Mouse (Mus musculus) gastrocnemius, postnatal 4 days (tissue): ENCODE results near the gene Id1. TPM values are rescaled to one million over a fixed set of nuclear protein-coding genes. Genes with fewer than 3 reads are reported as not detected.
A peak's percentile ranks its signal among the peaks of the same experiment; 100 is the strongest.

Experiments
- DNase-seq, 2 experiments: peaks; one replicate each; pipeline ENCODE4 v3.0.0; 2021 to 2022; ENCODE audit warnings: low spot score in 2 of 2, mixed read lengths in 2 of 2
- total RNA-seq, 2 experiments: library from RNA; stranded (reverse); gene quantifications; 2 replicates each; pipeline ENCODE4 v1.2.3; 2021

Id1 gene
- total RNA-seq, 2 experiments from 2014 or later = 27.7 to 29.4 TPM

DNA sequence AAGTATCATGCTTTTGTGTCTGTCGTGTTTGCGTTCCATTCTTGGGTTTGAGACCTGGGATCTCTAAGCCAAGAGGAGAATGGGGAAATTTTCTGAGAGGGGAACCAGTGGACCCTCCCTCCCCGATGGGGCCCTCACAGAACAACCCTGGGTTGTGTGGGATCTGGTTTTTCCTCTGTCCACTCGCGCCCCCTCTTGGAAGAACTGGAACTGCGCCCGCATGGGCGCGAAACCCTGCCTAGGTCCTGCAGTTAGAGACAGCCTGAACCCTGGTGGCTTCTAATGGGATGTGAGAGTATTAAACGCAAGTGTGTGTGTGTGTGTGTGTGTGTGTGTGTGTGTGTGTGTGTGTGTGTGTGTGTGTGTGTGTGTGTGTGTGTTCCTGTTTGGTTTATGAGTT is 6.4 kb downstream of the Id1 start:
- DNase-seq = peak; percentile 61 to 78

DNA sequence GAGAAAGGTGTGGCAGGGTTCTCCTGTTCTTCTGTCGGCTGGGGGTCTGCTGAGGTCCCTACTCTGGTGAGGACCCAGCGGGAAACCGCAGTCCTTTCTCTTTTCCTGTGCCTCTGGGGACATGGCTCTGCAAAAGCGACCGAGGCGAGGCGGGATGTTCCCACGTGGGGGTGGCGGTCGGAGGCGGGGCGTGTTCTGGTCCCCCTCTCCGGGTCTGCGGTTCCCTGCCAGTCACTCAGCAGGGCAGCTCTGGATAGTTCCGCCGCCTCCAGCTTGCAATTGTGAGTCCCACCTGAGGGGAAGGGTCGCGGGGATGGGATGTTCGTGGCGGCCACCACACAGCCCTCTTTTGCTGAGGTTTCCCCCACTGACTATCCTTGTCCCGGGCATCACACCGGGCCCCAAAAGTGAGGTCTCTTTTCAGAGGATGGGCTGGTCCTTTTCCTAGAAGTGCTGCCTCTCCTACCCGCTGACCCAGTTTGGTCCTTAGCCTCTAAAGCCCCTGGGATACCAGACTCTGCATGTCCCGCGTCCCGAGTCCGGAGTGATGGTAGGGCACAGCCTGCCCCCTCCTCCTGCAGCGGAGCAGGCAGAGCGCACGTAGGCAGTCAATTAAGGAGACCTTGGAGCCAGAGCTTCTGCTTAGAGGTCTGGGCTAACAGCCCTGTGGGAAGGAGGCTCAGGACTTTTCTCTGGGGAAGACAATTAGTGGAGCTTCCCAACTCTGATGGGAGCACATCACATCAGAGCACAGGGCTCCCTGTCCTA is 18.1 kb downstream of the Id1 start, which contains the start of gene Cox4i2:
TSS of gene Cox4i2 (plus strand) at position 230 of the 768 bp plus-strand sequence.
- DNase-seq = no peak

DNA sequence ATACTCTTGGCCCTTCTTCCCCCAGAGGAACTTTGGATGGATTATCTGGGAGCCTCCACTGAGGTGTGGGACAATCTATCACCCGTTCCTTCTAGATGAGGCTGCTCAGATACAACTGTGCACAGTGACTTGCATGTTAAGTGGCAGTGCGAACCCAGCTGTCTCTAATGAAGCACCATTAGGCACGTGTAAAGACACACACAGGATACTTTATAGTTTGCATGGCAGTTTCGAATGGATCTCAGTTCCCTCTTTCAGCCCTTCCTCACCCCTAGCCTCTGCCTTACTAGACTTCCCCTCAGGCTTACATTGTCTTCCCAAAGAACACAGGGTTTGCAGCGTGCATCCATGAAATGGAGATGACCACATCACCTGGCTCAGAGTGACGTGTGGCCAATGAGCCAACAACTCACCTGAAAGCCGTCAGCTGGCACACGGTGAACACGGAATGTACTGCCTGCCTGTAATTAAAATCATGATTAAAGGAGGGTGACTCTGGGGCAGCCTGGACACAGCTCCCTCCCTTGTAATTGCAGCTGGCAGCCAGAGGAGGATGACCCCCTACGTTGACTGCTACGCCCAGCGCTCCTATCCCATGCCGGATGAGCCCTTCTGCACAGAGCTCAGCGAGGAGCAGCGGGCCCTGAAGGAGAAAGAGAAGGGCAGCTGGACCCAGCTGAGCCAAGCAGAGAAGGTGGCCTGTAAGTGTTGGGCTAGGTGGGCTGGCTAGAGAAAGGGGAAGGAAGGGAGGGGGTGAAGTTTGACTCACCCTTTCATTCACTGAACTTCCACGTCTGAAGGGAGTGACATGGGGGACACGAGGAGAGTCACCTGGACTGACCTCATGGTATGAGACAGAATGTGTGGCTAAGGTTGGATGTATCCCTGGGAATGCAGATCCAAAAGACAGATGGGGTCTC is 20.7 kb downstream of the Id1 start:
- DNase-seq = no peak

DNA sequence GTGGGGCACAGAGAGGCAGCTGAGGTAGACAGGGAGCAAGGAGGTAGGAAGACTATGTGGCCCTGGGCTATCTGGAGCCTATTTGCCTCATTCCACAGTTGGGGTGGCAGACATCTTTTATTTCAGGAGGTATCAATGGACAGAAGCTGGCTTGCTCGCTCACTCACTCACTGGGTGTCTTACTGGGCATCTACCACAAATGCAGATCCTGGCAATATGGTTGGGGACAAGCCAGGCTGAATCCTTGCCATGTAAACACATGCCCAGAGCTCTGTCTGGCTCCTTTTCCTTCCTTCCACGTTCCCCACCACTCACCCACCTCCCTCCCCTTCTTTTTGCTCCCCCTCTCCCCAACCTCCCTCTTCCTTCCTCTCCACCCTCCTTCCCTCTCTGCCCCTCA is 21.4 kb downstream of the Id1 start:
- DNase-seq = no peak

DNA sequence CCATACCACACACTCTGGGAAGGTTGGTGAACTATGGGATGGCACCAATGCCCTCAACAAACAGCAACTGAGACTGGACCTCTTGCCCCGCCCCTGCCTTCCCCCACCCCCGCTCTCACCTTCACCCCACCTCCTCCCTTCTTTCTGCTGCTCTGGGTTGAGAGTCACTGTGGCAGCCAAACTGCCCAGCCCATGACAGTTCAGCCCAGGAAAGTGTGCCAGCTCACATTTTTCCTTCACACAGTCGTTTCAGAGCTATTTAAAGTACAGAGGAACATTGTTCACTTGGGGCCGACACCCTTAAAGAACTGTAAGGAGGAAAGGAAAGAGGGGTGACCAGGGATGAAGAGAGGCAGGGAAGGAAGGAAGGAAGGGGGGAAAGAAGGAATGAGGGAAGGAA is 22.3 kb downstream of the Id1 start:
- DNase-seq = no peak

DNA sequence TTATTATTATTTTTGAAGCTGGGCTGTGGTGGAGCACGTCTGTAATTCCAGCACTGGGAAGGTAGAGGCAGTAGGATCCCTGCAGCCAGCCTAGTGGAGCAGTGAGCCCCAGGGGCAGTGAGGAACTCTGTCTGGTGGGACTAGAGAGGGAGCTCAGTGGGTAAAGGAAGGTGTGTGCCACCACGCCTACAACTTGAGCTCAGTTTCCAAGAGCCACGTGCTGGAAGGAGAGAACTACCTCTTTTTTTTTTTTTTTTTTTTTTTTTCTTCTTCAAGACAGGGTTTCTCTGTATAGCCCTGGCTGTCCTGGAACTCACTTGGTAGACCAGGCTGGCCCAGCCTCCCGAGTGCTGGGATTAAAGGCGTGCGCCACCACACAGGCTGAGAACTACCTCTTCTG is 27.3 kb downstream of the Id1 start:
- no peak for DNase-seq

DNA sequence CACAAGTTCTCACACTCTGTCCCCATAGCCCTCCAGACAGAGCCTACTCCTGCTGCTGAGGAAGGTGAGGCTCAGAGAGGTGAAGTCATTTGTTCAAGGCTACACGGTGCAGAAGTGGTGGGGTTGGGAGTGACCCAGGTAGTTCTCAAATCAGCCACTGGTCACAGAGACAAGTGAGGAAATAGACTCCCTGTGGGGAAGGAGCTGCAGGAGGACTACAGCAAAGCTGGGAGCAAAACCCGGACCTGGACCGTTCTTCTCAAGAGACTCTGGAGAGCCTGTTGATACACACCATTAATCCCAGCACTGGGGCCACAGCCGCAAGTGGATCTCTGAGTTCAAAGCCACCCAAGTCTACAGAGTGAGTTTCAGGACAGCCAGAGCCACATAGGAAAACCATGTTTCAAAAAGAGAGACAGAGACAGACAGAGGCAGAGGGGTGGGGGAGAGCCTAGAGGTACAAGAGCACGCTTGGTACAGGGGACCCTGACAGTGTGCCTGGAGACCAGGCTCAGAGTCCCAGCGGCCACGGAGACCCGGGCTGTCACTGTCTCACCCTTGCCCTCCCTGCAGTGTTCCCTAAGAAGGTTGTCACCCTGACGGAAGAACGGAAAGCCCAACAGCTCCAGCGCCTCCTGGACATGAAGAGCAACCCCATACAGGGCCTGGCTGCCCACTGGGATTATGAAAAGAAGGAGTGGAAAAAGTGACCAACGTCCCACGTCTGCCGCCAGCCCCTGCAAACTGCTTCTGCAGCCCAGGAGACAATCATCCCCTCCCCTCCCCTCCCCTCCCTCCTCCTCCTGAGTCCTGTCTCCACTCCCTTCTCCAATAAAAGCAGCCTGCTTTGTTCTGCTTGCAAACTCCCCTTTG is 28.4 kb downstream of the Id1 start:
- DNase-seq = peak in 1 of 2 experiments; percentile 32

DNA sequence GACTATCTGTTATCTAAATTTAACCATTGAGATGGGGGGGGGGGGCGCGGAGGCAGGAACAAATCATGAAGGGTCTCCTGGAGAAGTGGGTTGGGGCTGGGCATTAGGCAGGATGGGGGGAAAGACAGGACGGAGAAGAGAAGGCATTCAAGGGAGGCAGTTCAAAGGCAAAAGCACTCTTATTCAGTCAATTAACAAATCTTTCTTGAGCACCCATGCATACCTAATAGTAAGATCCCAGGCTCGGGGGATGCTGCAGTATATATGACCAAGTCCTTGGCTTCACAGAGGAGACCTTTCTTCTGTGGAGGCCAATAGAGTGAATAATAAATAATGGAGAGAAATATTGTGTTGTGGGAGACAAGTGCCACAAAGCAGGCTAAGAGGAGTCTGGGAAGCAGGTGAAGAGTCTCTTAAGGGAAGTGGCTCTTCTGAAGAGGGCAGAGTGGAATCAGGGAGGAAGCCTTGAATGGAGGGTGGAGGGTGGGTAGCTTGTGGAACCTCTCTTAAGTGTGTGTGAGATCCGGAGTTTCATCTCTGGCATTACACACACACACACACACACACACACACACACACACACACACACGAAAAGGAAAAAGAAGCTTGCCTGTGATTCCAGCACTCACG is 29.1 kb downstream of the Id1 start:
- no peak for DNase-seq

DNA sequence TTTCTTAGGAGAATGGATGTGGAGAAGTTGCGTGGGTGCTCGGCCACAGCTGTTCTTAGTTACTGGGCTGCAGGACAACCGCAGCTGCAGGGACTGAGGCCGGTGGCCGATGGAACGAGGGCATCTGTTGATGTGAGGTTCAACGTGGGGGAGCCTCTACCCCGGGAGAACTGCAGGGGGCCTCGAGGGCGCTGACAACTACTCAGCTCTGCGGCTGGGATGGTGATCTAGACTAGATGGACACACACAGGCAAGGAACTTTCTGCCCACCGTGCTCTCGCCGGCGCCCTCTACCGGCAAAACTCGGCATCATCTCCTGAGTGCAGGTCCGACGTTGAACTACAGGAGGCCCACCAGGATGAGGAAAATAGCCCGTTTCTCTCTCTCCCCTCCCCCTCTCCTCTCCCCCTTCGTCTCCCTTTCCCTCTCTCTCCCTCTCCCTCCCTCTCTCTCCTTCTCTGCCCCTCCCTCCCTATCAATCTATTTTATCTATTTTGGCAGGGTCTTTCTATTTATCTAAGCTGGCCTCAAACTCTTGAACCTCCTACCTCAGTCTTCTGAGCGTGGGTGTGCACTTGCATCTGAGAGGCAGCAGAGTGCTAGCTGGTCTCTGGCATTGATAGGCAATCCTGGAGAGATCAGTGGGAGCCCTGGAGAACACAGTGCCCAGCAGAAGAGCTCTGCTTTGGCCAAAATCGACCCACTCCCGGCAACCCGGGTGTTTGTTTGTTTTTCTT is 30.5 kb downstream of the Id1 start:
- DNase-seq = peak; percentile 89 to 91

DNA sequence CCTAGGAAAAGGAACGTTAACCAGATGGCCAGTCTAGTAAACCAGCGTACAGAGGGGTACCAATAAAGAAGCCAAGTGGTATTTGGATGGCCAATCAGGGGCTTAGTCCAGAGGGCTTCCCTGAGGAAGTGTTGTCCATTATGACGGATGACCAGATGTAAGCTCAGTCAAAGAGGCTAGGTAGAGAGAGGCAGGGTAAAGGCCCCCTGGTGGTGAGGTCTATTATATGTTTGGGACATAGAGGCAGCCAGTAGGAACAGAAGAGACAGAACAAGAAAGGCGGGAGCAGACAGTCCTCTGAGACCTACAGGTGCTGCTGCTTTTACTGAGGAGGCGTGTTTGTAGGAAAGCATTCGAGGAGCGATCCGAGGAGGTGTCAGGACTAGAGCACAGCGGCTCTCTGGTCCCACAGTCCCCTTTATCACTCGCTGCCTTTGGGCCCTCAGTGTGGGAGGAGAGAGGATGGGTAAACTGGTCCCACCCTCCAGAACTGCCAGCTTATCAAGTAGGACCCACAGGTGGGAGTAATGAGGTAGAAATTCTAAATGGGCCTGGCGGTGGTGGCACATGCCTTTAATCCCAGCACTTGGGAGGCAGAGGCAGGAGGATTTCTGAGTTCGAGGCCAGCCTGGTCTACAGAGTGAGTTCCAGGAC is 31.7 kb downstream of the Id1 start:
- peak in 1 of 2 experiments; percentile 58 for DNase-seq

DNA sequence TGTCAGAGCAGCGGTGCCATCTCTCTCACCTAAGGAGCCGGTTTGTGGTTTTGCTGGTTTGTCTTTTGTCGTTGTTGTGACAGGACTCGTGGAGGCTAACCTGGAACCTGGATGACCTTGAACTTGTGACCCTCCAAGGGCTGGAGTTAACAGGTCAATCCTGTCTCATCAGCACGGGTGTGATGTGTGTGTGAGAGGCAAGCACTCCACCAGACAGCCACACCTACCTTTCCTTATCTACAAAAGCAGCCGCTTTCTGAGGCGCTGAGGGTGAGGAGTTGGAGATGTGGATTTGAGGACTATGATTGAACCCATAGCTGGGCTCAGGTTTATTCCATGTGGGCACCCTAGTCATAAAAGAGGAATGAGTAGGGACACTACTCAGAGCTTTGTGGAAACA is 33.6 kb downstream of the Id1 start:
- DNase-seq = no peak

DNA sequence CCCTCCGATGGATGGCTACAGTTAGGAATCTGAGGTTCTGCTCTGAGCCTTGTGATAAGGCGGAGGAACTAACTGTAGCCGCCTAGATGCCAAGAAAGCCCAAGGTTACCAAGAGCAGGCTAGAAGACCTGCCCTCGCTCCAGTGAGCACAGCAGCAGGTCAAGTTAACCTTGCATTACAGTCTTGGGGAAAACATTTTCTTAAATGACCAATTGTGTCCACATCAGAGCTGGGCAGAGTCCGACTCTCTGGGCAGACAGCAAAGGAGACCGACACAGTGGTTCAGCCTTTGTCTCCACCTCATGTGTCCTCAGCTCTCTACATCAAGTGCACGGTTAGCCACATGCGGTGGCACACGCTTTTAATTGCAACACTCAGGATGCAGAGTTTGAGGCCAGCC is 35.5 kb downstream of the Id1 start:
- no peak for DNase-seq

DNA sequence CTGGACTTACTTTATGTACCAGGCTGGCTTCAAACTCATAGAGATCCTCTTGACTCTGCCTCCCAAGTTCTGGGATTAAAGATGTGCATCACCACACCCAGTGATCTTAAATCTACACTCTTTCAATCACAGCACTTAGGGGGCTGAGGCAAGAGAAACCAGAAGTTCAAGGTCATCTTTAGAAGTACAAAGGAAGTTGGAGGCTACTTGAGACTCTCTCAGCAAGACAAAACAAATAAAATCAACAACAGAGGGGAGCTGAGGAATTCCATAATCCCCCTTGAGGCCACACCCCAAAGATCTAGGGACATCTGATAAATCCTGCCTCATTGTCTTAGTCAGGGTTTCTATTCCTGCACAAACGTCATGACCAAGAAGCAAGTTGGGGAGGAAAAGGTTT is 36.2 kb downstream of the Id1 start:
- no peak for DNase-seq

DNA sequence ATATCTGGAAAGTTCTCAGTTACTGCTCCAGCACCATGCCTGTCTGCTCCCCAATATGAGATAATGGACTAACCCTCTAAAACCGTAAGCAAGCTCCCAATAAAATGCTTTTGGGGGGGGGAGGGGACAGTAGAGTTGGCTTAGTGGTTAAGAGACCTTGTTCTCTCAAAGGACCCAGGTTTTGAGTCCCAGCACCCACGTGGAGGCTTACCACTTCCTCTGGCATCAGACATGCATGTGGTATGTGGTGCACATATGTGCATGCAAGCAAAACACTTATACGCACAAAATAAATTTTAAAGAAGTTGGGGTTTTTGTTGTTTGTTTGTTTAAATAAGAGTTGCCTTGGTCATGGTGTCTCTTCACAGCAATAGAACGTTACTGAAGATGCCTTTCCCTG is 39.3 kb downstream of the Id1 start:
- DNase-seq = no peak

DNA sequence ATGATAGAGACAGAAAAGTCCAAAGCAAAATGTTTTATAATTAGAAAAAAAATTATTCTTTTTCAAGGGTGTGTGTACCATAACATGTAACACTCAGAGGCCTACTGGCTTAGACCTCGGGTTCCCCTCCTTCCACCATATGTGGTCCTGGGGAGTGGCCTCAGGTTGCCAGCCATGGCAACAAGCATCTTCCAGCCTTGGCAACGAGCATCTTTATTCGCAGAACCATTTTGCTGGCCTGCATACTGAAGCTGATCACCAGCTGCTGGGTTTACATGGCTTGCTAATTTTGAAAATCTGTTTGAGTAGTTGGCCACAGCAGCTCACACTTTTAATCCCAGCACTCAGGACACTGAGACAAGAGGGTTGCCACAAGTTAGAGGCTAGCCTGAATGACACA is 40.0 kb downstream of the Id1 start:
- DNase-seq = no peak

DNA sequence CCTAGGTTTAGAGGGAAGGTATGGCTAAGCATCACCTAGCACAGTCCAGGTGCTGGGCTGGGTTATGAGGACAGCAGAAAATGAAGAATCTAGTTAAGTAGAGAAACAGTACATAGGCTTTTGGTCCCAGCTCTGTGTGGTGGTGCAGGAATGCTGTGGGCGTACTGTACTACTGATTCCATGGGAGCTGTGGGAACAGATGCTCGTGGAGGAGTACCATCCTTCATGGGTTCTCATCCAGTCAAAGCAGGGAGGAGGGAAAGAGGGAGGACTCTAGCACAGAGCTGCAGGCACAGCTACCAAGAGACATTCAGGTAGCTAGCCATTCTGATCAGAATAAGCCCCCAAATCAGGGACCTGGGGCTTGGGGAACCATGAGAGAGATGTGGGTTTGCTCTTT is 40.4 kb downstream of the Id1 start:
- DNase-seq = no peak

DNA sequence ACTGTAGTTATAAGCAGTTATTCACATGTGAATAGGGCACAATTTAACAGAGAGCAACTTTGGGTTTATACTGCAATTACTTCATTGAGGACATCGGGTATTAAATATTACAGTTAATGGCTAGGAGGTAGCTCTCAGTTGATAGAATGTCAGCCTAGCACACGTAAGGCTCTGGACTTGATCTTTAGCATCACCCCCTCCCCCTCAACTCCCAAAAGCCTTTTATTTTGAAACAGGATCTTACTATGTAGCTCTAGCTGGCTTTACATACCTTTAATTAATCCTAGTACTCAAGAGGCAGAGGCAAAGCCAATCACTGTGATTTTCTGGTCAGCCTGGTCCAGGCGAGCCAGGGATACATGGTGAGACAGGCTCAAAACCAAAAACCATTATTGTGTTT is 41.0 kb downstream of the Id1 start:
- no peak for DNase-seq

DNA sequence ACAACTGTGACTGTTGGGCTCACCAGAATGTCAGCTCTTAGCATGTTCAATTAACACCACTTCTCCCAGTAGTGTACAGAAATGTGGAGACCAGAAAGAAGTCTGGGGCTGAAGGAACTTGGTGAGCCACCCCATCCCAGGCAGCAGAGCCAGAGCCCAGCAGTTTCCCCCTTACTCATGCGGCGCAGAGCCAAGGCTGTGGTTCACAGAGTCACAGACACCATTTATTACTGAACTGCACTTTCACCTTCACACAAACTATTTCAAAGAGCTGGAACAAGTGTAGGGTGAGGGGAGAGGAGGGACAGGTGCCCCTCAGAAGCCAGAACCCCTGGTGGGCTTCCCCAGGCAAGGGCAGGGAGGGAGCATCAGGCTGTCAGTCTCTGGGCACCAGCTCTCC is 44.4 kb downstream of the Id1 start:
- DNase-seq = no peak

DNA sequence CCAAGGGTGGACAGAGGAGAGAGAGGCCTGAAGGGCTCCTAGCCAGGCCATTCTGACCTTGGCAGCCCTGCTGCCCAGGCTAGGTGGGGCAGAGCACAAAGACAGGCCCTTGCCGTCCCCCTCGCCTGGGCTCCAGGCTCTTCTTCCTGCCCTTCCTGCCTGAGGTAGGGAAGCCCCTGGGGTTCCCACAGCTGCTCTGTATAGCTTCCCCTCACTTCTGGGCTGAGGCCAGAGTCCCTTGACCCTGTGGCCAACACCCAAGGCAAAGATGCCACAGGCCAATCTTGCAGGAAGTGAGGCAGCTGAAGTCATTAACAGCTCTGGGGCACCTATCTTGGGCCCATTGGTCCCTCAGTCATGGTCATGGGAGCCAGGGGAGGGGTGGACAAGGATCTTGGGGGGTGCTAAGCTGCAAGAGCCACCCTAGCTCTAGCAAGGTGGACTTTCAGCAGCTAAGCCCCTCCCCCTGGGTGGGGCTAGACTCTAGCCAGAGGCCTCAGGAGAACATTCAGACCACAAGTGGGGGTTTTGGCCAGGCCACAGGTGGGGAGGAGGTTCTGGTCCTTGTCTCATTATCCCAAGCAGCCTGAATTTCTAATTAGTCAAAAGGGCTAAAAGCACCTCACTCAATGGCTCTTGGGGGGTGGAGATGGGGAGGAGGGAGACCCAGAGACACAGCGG is 45.1 kb downstream of the Id1 start:
- no peak for DNase-seq
